Mouse (Mus musculus) heart, postnatal 0 days (tissue): Measurements from ENCODE around the gene Klk1. TPM values are rescaled to one million over a fixed set of nuclear protein-coding genes. Genes with fewer than 3 reads are reported as not detected.
"Not testable (repeated sequence)": the region's sequence is repeated elsewhere in the genome, so short reads cannot be mapped to it uniquely, and the experiment has no call there.

Experiments
- ATAC-seq: fragments of 200-750 bp; cut with Nextera tagmentation; 2 replicates; pipeline ENCODE4 v1.8.0; 2017; ENCODE audit warnings: low read depth, moderate number of reproducible peaks, moderate library complexity; ENCODE audit not compliant: insufficient read depth
- DNase-seq: peaks from one replicate; pipeline ENCODE4 v3.0.0-alpha.2; 2016; ENCODE audit warnings: low spot score
- H3K27ac ChIP-seq: fragments of 300-500 bp; sonication (generic); 2 replicates; pipeline ENCODE4 v1.5.1; 2014; ENCODE audit warnings: low read depth, mild to moderate bottlenecking
- H3K27me3 ChIP-seq: fragments of 300-500 bp; sonication (generic); 2 replicates; pipeline ENCODE4 v1.6.1; 2014; ENCODE audit warnings: low read length, mixed read lengths; ENCODE audit not compliant: control insufficient read depth, insufficient read depth
- H3K36me3 ChIP-seq: fragments of 300-500 bp; sonication (generic); replicated peaks from 2 replicates; pipeline ENCODE4 v1.6.1; 2014; ENCODE audit warnings: low read length, mixed read lengths; ENCODE audit not compliant: control insufficient read depth, insufficient read depth
- H3K4me1 ChIP-seq: fragments of 300-500 bp; sonication (generic); 2 replicates; pipeline ENCODE4 v1.6.1; 2014; ENCODE audit warnings: antibody characterized with exemption; ENCODE audit not compliant: control insufficient read depth, insufficient read depth
- H3K4me2 ChIP-seq: fragments of 300-500 bp; sonication (generic); 2 replicates; pipeline ENCODE4 v1.6.1; 2014; ENCODE audit warnings: low read depth, mild to moderate bottlenecking, low read length, moderate library complexity
- H3K4me3 ChIP-seq: fragments of 300-500 bp; sonication (generic); 2 replicates; pipeline ENCODE4 v1.5.1; 2014; ENCODE audit warnings: low read depth, low read length
- H3K9ac ChIP-seq: fragments of 300-500 bp; sonication (generic); replicated peaks from 2 replicates; pipeline ENCODE4 v1.6.1; 2014; ENCODE audit warnings: low read depth, low read length, mixed read lengths
- H3K9me3 ChIP-seq: fragments of 300-500 bp; sonication (generic); replicated peaks from 2 replicates; pipeline ENCODE4 v1.6.1; 2016; ENCODE audit warnings: low read length; ENCODE audit not compliant: control insufficient read depth
- CTCF ChIP-seq: IDR thresholded peaks from 2 replicates; pipeline ENCODE4 v1.5.1; 2016; ENCODE audit warnings: antibody characterized with exemption, control low read depth, low read depth
- EP300 ChIP-seq: IDR thresholded peaks from 2 replicates; pipeline ENCODE4 v1.6.1; 2016; ENCODE audit warnings: antibody characterized with exemption, low read depth
- WGBS: fragments of 180-500 bp; shearing (Covaris S2); extraction: QIAGEN DNeasy Blood & Tissue Kit; methylation state at CpG from one replicate; pipeline ENCODE4 v1.1.7; 2014; 5-methylcytosine and 5-hydroxymethylcytosine counted together
- polyA plus RNA-seq: library from polyadenylated mRNA; unstranded; fragments of >200 nt; fragmentation: Nextera tagmentation; extraction: Ambion mirVana; gene quantifications from 2 replicates; pipeline ENCODE4 v1.2.1, GENCODE M21; 2015
- total RNA-seq: library from RNA; depleted of rRNA; stranded (reverse); fragments of >200 nt; gene quantifications from 2 replicates; pipeline ENCODE4 v1.2.3, GENCODE M21; 2014; ENCODE audit warnings: low replicate concordance

The Klk1 gene
- total and polyA plus RNA-seq, 2 experiments from 2014 or later, result not detected

GRCm38 (mm10) chr7:44208307-44208706 lies 16.9 kb upstream of the Klk1 start:
- Histone ChIP-seq H3K4me2 (no peak overlapping the region), H3K9ac (no peak overlapping the region), H3K4me1 (no peaks in the 10 kb centered on the region), H3K27me3 (0 out of 2 replicates have a peak, but pooled peaks cover 3% of the 10 kb centered on the region), H3K36me3 (no peaks in the 10 kb centered on the region), H3K9me3 (no peaks in the 10 kb centered on the region), H3K4me3 (no peak overlapping the region), H3K27ac (no peak overlapping the region)
- WGBS, result 72% methylated on average over 3 of the region's 3 CpGs
- ATAC-seq (no peak), DNase-seq (no peak)
- TF ChIP-seq CTCF (no peak), EP300 (no peak)

- H3K4me1 ChIP-seq, result no peaks in the 10 kb centered on the region
- H3K27ac ChIP-seq, result no peak within 1 kb of the TSS
- no peak for TF ChIP-seq CTCF
- no peak within 1 kb of the TSS for H3K4me2 ChIP-seq
- no peaks in the 10 kb centered on the region for H3K9me3 ChIP-seq
- no peaks in the 10 kb centered on the region for H3K27me3 ChIP-seq
- WGBS, result 57% methylated on average over 1 of the region's 1 CpGs
- H3K4me3 ChIP-seq, result no peak within 1 kb of the TSS
- ATAC-seq (no peak), DNase-seq (no peak)
- no peak within 1 kb of the TSS for H3K9ac ChIP-seq
- no peaks in the 10 kb centered on the region for H3K36me3 ChIP-seq
Measured at GRCm38 (mm10) chr7:44215645-44216044, 9.5 kb upstream of the Klk1 start, which contains the start of gene Klk1b5. TSS of gene Klk1b5 (plus strand) at chr7:44215945.

GRCm38 (mm10) chr7:44221601-44222000 lies 3.6 kb upstream of the Klk1 start:
- not testable (repeated sequence) for H3K4me3 ChIP-seq, H3K9me3 ChIP-seq, H3K27ac ChIP-seq, ATAC-seq, DNase-seq, H3K36me3 ChIP-seq, H3K9ac ChIP-seq, H3K4me1 ChIP-seq, H3K27me3 ChIP-seq, H3K4me2 ChIP-seq
- WGBS, result 53% methylated on average over 8 of the region's 10 CpGs

DNA sequence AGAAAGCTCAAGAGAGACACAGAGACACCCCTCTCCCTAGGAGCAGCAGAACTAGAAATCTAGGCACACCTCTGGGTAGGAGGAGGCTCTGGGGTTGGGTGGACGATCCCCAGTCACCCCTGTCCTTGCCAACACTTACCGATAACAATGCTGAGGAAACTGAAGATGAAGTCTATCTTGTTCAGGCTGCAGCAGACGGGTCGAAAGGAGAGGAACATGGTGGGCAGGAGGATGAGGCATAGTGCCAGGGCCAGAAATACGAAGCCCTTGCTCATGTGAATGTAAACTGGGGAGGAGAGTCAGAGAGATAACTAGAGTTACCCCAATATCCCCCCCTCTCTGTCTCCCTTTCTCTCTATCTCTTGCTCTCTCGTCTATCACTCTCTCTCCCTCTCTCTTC lies 2.8 kb upstream of the Klk1 start:
- H3K27ac ChIP-seq, H3K27me3 ChIP-seq, DNase-seq, H3K4me3 ChIP-seq, H3K36me3 ChIP-seq, H3K9me3 ChIP-seq, H3K9ac ChIP-seq, H3K4me1 ChIP-seq, ATAC-seq, H3K4me2 ChIP-seq: not testable (repeated sequence)
- 41% methylated on average over 6 of the region's 6 CpGs for WGBS

- Histone ChIP-seq H3K36me3 (no peaks in the 10 kb centered on the region), H3K4me1 (no peaks in the 10 kb centered on the region), H3K4me3 (no peak within 1 kb of the TSS), H3K4me2 (no peak within 1 kb of the TSS), H3K9ac (no peak within 1 kb of the TSS), H3K9me3 (no peaks in the 10 kb centered on the region), H3K27ac (no peak within 1 kb of the TSS), H3K27me3 (no peaks in the 10 kb centered on the region)
- TF ChIP-seq CTCF, result no peak
- WGBS, result 36% methylated on average over 3 of the region's 3 CpGs
- no peak for DNase-seq
- no peak for ATAC-seq
Measured at GRCm38 (mm10) chr7:44235909-44236308, 10.7 kb downstream of the Klk1 start, which contains the start of gene Gm36864. TSS of gene Gm36864 (plus strand) at chr7:44236177.

GRCm38 (mm10) chr7:44239913-44240312 lies 14.8 kb downstream of the Klk1 start:
- no peaks in the 10 kb centered on the region for H3K4me1 ChIP-seq
- H3K9me3 ChIP-seq, result no peaks in the 10 kb centered on the region
- 36% methylated on average over 2 of the region's 2 CpGs for WGBS
- no peak overlapping the region for H3K9ac ChIP-seq
- no peak overlapping the region for H3K4me2 ChIP-seq
- H3K27me3 ChIP-seq, result no peaks in the 10 kb centered on the region
- H3K27ac ChIP-seq, result no peak overlapping the region
- H3K4me3 ChIP-seq, result no peak overlapping the region
- DNase-seq, result no peak
- no peak for ATAC-seq
- H3K36me3 ChIP-seq, result no peaks in the 10 kb centered on the region
- TF ChIP-seq EP300 (no peak), CTCF (no peak)
